Mouse (Mus musculus) lung, postnatal 36 days (tissue): Measurements from ENCODE around the gene Erbb2.
"Not testable (repeated sequence)": the region's sequence is repeated elsewhere in the genome, so short reads cannot be mapped to it uniquely, and the experiment has no call there.

Source experiments
- DNase-seq: peaks from one replicate; pipeline ENCODE4 v3.0.0; 2022; ENCODE audit warnings: mixed read lengths

The Erbb2 gene

DNA sequence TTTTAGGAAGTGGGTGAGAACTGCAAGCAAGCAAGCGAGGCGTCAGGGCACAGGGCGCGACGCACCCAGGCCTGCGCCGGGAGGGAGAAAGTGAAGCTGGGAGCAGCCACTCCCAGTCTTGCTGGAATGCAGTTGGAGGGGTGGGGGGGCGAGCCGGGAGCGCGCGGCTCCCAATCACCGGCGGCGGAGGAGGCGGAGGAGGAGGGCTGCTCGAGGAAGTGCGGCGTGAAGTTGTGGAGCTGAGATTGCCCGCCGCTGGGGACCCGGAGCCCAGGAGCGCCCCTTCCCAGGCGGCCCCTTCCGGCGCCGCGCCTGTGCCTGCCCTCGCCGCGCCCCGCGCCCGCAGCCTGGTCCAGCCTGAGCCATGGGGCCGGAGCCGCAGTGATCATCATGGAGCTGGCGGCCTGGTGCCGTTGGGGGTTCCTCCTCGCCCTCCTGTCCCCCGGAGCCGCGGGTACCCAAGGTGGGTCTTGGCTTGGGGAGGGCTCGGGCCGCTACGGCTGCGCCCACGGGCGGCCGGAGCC, at the start of gene Erbb2:
TSS of gene Erbb2 (plus strand) at position 198 of the 524 bp plus-strand sequence.
- DNase-seq = peak; percentile 85

DNA sequence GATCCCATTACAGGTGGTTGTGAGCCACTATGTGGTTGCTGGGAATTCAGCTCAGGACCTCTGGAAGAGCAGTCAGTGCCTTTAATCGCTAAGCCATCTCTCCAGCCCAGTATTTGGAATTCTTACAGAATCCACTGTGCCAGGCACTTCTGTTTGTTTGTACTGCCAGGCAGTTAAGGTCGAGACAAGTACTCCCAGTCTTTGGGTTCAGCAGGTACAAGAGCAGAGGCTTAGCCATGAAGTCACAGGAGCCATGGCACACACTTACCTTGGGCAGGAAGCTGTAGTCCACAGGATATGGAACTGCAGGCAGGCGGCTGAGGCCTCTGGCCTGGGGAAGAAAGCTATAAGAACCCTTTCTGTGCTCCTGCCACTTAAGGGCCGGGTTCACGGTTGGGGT, 48.5 kb upstream of the Erbb2 start:
- peak; percentile 75 for DNase-seq

DNA sequence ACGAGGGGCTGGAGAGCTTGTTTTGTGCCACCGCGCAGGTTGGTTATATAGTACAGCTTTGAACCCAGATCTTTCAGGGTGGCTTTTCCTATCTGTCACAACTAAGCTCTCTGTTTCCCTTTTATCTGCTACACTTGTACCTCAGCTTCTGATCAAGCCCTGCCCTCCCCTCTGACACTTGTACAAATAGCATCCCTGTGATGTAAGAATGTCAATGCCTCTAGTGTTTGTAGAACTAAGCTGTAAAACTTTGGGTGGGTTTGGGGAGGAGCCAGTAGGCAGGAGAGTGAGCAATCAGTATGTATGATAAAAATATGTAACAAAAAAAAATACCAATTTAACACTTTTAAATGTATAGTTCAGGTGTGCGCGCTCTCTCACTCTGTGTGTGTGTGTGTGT, 47.9 kb upstream of the Erbb2 start:
- peak; percentile 61 for DNase-seq

DNA sequence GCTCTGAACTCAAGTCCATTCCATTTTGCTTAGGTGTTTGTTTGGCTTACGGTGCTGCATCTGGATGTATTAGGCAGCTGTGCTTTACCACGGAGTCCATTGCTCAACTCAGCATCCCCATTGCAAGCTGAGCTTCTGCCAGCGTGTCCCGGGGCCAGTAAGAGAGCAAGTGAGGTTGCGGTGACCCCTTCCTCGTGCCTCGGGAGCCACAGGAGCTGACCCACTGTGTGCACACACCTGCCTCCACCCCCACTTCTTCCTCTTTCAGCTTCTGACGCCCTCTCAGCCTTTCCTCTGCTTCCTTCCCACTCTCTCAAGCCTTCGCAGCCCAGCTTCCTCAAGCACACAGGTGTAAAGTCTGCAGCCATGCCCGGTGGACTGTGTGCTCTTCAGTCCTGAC, 46.0 kb upstream of the Erbb2 start:
- no peak for DNase-seq

DNA sequence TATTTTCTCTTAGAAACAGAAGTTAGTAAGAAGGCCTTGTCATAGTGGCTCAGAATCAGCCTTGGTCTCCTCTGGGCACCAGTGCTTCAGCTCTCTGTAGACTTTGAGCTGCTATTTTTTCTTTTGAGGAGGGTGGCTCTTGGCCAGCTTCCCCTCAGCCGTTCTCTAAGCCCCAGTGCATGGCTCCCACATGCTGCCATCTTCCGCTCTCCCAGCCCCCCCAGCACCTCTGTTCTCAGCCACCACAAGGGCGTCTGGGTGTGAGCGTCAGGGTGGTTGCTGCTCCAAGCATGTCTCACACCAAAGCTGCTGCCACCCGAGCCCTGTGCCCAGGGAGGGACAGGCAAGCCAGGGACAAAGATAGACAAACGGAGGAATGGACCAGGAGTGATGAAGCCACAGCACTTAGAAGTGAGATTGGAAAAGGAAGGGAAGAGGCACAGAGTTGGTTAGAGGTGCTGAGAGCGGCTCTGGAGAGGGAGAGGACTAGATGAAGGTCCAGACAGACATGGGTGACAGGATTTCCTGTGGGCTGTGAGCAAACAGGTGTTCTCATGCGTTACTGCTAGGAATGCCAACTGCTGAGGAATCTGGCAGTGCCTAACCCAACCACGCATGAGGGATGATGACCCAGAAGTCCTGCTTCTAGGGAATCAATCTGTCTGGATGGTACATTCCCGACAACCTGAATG, 45.0 kb upstream of the Erbb2 start:
- no peak for DNase-seq

DNA sequence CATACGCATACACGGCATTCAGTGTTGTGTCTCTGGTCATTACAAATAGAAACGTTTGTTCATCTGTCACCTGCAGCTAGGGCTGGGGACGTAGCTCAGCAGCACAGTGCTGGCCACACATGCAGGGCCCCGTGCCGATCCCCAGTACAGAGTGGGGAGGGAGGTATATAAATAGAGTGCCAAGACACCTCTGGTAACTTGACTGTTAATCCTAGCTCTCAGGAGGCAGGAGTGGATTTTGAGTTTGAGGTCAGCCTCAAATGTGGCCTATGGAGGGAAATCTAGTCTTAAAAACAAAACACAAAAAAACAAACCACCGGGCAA, 44.4 kb upstream of the Erbb2 start:
- DNase-seq = no peak

DNA sequence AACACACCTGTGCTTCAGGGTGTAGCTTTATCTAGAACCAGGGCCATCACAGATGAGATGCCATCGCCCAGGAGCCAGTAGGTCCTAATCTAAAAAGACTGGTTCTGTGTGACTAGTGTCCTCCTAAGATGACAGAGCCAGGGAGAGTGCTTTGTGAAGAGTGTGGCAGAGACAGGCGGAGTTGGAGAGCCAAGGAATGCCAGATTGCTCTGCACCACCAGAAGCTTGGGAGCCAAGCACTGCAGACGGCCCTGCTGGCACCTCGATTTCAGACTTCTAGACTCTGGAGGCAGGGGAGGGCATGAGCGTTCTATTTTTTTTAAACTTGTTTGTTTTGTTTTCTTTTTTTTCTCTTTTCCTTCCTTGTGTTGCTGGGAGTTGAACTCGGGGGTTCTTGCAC, 42.9 kb upstream of the Erbb2 start:
- DNase-seq = no peak

DNA sequence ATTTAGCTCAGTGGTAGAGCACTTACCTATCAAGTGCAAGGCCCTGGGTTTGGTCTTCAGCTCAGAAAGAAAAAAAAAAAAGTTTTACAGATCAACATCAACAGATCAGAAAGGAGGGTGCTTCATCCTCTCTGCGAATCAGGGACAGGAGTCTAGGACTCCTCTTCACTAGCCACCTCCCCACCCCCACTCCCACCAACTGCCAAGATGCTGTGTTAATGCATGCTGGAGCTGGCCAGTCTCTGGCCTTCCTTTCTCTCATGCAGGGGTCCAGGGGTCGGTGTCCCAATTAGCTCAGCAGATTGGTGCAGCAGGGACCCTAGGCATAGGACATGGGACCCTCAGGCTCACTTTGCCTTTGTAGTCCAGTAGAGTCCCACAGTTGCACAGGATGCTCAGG, 41.7 kb upstream of the Erbb2 start:
- no peak for DNase-seq

DNA sequence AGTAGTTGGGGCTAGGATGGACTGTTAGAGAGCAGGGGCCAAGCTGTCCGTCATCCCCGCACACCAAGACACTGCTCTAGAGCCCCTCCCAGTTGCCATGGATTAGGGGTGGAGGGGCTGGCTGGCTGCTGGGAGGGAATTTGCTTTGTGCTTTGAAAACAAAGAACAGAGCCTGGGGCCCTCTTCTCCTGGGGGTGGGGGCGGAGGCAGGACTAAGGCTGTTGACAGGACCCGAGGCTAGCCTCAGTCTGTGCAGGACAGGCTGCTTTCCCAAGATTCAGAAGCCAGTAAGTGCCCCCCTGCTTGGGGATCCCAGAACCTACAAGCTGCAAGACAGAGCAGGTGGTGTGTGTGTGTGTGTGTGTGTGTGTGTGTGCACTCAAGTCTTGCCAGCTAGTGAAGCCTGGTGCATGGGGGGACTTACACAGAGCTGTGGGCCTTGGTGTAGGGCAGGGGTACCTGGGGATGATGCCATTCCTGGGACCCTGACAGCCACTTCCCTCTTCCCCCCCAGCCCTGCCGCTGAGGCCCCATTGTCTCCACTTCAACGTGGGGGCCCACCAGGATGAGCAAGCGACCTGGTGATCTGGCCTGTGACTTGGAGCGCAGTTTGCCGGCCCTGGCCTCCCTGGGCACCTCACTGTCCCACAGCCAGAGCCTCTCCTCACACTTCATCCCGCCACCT, 40.6 kb upstream of the Erbb2 start:
- no peak for DNase-seq

DNA sequence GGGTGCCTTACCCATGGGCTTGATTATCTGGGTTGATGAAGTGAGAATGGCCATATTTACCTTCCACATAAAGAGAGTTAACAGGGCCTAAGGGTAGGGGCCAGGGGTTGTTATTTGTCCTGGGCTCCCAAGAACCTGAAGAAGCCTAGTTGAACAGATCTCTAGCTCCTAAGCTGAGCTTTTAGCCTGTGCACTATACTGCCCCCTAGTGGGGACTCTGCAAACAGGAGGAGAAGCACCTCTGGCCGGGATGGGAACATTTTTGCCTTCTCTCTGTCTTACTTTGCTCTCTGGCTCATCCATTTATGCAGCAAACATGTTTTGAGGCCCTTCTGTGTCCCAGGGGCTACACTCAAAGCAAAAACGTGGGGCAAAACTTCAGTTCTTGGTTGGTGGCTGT, 39.9 kb upstream of the Erbb2 start:
- DNase-seq = peak; percentile 84

DNA sequence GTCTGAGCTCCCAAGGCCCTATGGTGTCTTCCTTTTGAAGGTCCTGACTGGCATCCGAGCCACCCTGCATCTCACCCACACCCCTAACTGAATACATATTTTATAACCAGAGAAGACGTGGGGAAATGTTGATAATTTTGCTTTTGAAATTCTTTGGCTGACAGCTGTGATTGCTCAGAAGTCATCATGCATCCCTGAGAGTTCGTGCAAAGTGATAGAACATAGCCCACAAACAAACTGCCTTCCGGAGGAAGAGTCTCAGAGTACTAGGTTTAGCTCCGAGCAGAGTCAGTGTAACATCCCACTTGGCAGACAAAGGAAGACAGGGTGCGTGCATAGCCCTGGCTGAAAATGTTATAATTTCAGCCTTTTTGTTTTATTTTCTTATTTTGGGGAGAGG, 39.0 kb upstream of the Erbb2 start:
- DNase-seq = no peak

DNA sequence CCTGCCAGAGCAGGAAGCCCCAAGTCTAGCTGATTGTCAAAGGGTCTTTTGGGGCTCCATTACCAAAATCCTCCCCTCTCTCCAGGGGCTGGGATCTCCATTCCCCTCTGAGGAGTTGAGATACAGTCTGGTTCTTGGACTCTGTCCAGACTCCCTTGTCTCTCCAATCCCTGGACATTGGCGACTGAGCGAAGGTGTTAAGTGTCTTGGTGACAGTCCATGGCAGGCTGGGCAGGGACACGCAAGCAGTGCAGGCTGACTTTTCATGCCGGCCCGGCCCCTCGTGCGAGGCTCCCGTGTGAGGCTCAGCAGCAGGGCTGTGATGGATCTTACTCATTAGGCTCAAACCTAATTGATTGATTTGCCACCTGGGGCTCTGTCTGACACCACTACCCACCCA, 38.0 kb upstream of the Erbb2 start:
- DNase-seq = no peak

DNA sequence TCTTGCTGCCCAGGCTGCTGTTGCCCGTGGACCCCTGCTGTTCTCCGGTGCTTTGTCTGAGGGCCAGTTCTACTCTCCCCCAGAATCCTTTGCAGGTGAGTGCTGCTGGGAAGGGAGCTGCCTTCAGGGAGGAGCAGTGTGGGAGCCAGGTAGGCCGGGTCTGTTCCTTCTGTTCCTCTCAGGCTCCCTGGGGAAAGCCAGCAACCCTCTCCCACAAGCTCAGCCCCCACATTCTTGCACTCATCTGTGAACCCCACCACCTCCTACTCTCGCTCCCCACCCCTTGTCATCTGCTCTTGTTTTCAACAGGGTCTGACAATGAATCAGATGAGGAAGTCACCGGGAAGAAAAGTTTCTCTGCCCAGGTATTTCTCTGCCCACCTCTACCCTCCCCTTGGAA, 35.5 kb upstream of the Erbb2 start:
- DNase-seq = no peak

DNA sequence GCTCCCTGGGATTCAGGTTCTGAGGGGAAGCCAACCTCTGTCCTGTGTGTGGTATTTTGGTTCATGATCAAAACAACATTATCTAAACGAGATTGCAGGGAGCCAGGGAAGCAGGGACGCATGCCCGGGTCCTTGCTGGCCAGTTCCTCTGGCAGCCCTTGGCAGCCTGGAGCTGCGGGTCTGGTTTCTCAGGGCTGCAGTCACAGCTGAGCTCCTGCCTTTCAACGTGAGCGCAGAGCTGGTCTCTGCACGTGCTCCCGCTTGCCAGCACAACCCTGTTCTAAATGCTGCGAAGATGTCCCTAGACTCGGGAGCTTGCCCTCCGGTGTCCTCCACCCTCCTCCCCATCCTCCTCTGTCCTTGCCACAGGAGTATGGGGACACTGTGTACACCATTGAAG, 34.5 kb upstream of the Erbb2 start:
- no peak for DNase-seq

DNA sequence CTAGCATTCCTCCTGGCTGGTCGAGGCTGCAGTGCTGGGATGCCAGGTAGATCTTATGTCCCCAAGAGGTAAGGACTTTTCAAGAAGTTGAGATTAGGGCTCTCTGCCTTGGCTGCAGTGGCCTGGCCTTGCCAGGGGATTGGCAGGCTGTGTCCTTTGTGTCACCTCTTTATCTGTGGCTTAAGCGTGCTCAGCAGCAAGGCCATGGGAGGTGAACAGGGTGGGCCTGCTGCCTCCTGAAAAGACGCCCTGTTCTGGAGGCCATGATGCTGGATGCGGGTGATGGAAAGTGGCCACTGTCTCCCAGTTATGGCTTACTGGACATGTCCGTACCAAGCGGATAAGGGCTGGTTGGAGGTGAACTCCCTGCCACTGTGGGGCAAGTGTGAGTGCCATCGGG, 32.9 kb upstream of the Erbb2 start:
- DNase-seq = no peak

DNA sequence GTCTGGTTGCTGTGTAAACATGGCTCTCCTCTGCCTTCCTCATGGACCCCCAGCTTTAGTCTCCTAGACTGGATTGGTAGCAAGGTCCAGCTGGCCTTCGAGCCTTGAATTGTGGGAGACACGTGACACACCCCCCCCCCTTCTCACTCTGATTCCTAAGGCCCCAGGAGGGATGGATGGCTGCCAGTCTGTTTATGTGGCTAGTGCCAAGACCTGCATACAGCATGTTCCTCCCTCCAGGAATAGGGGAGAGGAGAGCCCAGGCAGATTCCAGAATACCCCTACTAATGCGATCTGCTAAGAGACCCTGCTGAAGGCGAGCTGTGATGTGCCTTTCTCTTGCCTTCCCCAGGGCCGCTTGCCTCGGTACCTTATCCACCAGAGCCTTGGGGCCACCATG, 32.2 kb upstream of the Erbb2 start:
- no peak for DNase-seq

DNA sequence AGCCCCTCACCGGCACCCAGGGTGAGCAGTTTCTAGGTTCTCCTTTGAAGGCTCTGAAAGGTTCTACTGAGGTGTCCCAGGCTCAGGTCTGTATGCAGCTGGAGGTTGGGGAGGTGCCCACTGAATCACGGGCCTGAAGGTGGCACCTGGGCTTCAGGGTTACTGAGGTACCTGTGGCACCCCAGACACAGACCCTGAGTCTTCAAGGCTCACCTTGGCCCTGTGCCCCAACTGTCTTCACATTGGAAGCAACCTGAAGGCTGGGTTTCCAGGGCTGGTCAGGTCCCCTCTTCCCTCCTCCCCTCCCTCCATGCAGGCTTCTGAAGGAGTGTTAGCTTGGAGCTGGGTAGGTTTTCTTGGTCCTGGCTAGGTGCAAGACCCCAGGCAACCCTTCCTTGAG, 30.6 kb upstream of the Erbb2 start:
- no peak for DNase-seq

DNA sequence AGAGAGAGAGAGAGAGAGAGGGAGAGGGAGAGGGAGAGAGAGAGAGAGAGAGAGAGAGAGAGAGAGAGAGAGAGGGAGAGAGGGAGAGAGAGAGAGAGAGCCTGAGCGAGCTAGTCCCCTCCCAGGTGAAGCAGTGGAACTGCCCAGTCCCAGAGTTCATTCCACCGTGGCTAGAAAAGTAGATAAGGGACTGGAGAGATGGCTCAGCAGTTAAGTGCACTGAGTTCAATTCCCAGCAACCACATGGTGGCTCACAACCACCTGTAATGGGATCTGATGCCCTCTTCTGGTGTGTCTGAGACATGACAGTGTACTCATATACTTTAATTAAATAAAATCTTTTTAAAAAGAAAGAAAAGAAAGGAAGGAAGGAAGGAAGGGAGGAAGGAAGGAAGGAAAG, 29.9 kb upstream of the Erbb2 start:
- DNase-seq = not testable (repeated sequence)

DNA sequence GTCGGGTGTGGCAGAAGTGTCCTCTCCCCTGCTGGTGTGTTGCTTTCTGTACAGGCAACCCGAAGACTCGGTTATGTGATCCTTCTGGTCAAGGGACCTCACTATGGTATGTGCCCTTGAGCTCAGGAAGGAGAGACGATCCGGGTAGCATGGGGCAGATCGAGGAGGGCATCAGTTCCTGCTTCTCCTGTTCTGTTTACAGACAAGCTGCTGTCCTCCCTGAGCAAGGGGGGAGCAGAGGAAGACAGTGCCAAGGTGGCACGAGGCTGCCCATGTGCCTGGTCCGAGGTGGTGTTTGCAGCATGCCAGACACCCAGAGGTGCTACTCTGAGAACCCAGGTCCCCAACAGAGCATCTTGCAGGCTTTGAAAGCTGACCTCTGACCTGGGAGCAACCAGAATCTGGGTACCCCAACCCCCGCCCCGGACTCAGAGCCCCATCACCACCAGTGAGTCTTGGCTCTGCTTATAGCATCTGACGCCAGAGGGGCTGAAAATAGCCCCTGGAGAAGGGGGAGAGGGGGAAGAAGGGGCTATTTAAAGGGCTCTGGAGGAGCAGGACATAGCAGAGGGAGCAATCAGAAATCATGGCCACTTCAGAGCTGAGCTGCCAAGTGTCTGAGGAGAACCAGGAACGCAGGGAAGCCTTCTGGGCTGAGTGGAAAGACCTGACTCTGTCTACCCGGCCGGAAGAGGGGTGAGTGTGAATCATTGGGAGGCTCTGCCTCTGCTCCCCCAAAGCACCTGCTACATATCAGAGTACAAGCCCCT, 28.8 kb upstream of the Erbb2 start, which contains the start of gene Tcap:
TSS of gene Tcap (plus strand) at position 551 of the 770 bp plus-strand sequence.
- DNase-seq = no peak

DNA sequence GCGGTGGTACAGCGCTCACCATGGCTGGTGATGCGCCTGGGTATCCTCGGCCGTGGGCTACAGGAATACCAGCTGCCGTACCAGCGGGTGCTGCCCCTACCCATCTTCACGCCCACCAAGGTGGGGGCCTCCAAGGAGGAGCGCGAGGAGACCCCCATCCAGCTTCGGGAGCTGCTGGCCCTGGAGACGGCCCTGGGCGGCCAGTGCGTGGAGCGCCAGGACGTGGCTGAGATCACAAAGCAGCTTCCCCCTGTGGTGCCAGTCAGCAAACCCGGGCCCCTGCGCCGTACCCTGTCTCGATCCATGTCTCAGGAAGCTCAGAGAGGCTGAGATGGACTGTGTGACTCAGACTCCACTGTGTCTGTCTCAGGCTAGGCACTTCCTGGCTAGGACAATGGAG, 28.1 kb upstream of the Erbb2 start:
- DNase-seq = no peak

DNA sequence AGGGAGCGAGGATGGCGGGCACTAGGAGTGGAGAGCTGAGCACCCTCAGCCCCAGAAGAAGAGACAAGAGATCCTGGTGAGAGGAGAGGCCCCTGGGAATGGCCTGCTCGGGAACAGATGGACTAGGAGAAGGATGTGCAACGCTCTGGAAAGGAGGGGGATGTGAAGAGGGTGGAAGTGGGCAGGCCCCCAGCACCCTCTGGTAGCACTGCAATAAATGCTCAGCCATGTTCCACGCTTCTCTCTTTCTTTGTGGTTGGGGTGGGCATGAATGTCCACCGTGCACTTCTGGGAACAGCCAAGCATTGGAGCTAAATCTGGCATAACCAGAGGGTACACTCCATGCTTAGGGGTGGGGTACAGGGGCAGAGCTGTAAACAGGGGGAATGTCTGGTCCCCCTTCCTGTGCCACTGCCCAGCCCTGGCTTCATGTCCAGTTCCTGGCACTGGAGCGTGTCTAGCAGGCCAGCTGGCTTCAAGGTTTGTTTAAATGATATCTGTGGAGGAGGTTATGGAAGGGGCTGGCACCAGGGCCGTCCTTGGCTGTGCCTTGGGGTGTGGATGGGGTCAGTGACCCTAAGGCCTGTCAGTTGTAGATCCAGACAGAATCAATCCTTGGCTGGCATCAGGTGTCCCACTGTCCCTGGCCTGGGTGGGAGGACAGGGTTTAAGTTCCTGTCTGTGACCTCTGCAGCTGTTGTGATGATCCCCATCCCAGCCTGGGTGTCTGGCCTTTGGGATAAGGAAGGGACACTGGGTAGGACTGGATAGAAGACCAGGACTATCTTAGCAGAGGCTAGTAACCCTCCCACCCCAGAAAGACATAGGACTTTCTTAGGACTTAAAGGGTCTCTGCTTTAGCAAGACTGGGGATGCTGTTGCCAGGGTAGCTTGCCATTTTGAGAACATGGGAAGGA, 27.3 kb upstream of the Erbb2 start:
- peak; percentile 49 for DNase-seq

DNA sequence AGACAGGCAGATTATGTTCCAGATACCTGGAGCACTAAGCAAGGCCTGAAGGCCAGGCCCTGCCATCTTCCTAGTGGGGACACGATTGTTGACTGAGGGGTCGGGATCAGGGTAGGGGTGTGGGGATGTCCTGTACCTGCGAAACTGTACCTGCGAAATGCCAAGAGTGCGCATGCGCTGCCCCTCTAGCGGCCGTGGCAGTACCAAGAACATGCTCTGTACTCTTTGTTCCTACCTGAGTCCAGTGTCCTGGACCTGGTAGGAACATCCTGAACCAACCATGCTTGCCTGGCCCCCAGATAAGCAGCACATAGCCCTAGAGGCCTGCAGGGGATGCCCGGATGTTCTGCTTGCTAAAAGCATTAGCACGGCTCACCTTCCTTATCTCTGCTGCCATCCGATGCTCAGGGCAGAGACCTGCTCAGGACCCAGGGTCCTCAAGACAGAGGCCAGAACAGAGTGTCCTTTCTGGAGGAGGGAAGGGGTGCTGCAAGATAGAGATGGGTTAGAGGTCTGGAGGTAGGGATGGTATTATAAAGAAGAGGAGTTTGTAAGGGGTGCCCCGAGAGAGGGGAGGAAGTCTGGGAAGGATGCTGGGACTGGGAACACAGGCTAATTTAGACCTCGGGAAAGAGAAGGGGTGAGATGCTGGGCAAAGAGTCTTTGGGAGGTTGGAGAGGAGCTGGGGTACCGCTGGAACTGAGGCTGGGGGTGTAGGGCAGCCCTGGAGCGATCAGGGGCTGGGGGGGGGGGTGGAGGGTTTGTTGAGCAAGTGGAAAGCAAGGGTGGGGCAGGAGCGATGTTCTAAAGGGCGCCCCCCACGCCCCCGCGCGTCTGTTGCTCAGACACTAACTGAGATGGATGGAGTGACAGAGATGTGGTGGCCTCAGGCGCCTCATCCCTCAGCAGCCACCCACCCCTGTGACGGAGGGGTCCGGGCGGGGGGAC, 26.4 kb upstream of the Erbb2 start, which contains the start of gene Pnmt:
TSS of gene Pnmt (plus strand) at position 813 of the 948 bp plus-strand sequence.
- no peak for DNase-seq
